Mouse (Mus musculus): ENCODE results near the gene Srsy. TPM values are rescaled to one million over a fixed set of nuclear protein-coding genes. Genes with fewer than 3 reads are reported as not detected.

The Srsy gene
- not detected for total RNA-seq (2023)

DNA sequence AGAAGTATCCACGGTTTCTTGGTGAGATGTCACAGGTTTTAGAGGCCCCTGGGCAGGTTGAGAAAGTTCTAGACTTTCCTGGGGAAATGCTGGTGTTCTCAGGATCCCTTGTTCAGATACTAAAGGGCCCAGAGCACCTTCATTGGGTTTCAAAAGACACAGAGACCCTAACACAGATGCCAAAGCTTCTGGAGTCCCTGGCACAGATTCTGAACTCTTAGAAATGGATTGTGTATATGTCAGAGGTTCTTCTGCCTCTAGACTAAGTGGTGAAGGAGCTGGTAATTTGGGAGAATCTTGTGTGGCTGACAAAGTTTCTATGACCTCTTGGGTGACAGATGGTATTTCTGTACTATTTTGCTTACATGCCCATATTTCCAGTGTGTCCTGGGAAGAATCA is at the start of gene Srsy:
Gene Srsy, minus strand, starts transcription at position 101 of the 400 bp plus-strand sequence.

Other genes starting within 250 kb of the Srsy start
- gene Gm21904, start 91.1 kb downstream of the Srsy start, total RNA-seq (2023), result not detected
- gene Gm20772, start 62.6 kb downstream of the Srsy start, total RNA-seq (2023), result not detected
- gene Gm20831, start 62.6 kb downstream of the Srsy start, total RNA-seq (2023), result not detected
- gene Gm21764, start 124.5 kb upstream of the Srsy start, total RNA-seq (2023), result not detected
- not detected for gene Ssty1, start 151.8 kb upstream of the Srsy start, total RNA-seq (2023)

Data from monocyte, adult 59 days (primary cell).